Mouse (Mus musculus) lung, adult 2 months (tissue): ENCODE data around the gene Macrod2.

Source experiments
- CTCF ChIP-seq: fragments of 200-500 bp; IDR thresholded peaks from 2 replicates; pipeline ENCODE4 v1.5.1; 2011; ENCODE audit warnings: mild to moderate bottlenecking, low read length, control low read depth; ENCODE audit not compliant: insufficient read depth
- POLR2A ChIP-seq: fragments of 200-500 bp; IDR thresholded peaks from 2 replicates; pipeline ENCODE4 v1.6.1; 2011; ENCODE audit warnings: low read depth, mild to moderate bottlenecking, control low read depth, low read length, borderline replicate concordance; ENCODE audit errors: extremely low read depth

DNA sequence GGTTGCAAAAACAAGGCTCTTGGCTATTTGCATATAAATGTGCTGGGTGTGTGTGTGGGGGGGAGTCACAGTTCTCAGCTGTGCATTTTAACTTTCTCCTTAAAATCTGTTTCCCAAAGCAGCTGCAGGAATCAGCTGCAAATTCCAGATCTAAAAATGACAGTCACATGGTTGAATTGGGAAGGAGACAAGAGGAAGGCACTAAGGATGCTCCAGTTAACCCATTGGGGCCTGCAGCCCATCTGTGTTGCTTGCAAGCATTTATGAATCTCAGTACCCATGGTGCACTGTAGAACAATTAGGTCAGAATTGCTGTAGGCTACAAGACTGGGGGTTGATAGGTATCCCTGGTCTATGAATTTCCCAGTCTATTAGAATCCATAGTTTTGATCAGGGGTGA, 2008.3 kb downstream of the Macrod2 start:
- TF ChIP-seq POLR2A = no peak
- TF ChIP-seq CTCF = no peak
